Mouse (Mus musculus) hindbrain, embryonic 16.5 days (tissue): Measurements from ENCODE around the gene Gm45753. TPM values are rescaled to one million over a fixed set of nuclear protein-coding genes. Genes with fewer than 3 reads are reported as not detected.
"Not testable (repeated sequence)": the region's sequence is repeated elsewhere in the genome, so short reads cannot be mapped to it uniquely, and the experiment has no call there.

Experiments
- ATAC-seq: fragments of 200-750 bp; cut with Nextera tagmentation; 2 replicates; pipeline ENCODE4 v1.8.0; 2017; ENCODE audit warnings: moderate TSS enrichment, moderate library complexity
- H3K27ac ChIP-seq: fragments of 300-500 bp; sonication (generic); 2 replicates; pipeline ENCODE4 v1.5.1; 2014; ENCODE audit warnings: low read depth, mild to moderate bottlenecking, control low read depth, low read length, moderate library complexity
- H3K27me3 ChIP-seq: fragments of 300-500 bp; sonication (generic); replicated peaks from 2 replicates; pipeline ENCODE4 v1.6.1; 2014; ENCODE audit warnings: low read length; ENCODE audit not compliant: control insufficient read depth, insufficient read depth
- H3K36me3 ChIP-seq: fragments of 300-500 bp; sonication (generic); 2 replicates; pipeline ENCODE4 v1.6.1; 2014; ENCODE audit warnings: mild to moderate bottlenecking, low read length, moderate library complexity, mixed read lengths; ENCODE audit not compliant: control insufficient read depth, insufficient read depth
- H3K4me1 ChIP-seq: fragments of 300-500 bp; sonication (generic); 2 replicates; pipeline ENCODE4 v1.6.1; 2014; ENCODE audit warnings: low read depth, low read length; ENCODE audit not compliant: control insufficient read depth, insufficient read depth
- H3K4me2 ChIP-seq: fragments of 300-500 bp; sonication (generic); 2 replicates; pipeline ENCODE4 v1.6.1; 2014; ENCODE audit warnings: mild to moderate bottlenecking, low read length, control low read depth, moderate library complexity
- H3K4me3 ChIP-seq: fragments of 300-500 bp; sonication (generic); 2 replicates; pipeline ENCODE4 v1.5.1; 2014; ENCODE audit warnings: mild to moderate bottlenecking, low read length, control low read depth, moderate library complexity
- H3K9ac ChIP-seq: fragments of 300-500 bp; sonication (generic); 2 replicates; pipeline ENCODE4 v1.6.1; 2014; ENCODE audit warnings: low read depth, mild to moderate bottlenecking, control low read depth, low read length, moderate library complexity
- H3K9me3 ChIP-seq: fragments of 300-500 bp; sonication (generic); 2 replicates; pipeline ENCODE4 v1.6.1; 2014; ENCODE audit warnings: mild to moderate bottlenecking, low read length, moderate library complexity; ENCODE audit not compliant: control insufficient read depth
- WGBS: fragments of 180-500 bp; shearing (Covaris S2); extraction: QIAGEN DNeasy Blood & Tissue Kit; methylation state at CpG from one replicate; pipeline ENCODE4 v1.1.7; 2014; 5-methylcytosine and 5-hydroxymethylcytosine counted together
- polyA plus RNA-seq: library from polyadenylated mRNA; unstranded; fragments of >200 nt; fragmentation: Nextera tagmentation; extraction: Ambion mirVana; gene quantifications from 2 replicates; pipeline ENCODE4 v1.2.1, GENCODE M21; 2015

Gm45753 gene
- polyA plus RNA-seq, 1 experiment from 2014 or later = not detected

DNA sequence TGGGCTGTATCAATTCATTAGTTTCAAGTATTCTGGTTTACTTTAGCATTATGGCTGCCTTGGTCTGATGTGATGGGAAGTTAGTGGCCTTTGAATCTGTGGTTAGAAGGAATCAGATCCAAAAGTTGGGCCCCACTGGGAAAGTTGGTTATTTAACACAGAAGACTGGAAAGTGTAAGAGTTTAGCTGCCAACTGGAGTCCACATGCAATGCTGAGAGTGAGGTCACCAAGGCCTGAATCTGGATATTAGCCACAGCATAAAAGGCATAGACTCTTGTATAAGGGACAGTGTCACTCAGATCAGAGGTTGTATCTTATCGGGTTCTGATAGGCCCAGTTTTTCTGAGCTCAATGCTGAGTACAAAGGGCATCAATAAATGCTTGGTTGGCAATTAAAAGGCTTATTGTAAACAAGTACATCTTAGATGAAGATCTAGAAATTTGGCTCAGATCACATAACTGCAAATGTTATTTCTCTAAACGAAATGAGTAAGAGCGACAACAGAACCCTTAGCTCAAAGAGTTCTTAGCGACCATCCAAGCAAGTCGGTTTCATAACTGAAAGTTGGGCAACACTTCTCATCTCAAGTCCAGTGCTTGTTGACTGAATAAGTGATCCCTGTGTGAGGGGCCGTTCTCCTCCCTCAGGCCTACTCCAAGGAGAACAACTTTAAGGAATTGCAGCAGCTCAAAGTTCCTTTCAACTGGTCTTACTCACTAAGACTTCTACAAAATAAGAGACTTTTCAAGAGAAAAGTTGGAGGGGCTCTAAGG, 21.1 kb upstream of the Gm45753 start:
- 97% methylated on average over 6 of the region's 6 CpGs for whole genome bisulfite sequencing
- H3K36me3 ChIP-seq = no peaks in the 10 kb centered on the region
- no peak for ATAC-seq
- no peak overlapping the region for H3K27ac ChIP-seq
- no peaks in the 10 kb centered on the region for H3K27me3 ChIP-seq
- no peak overlapping the region for H3K4me3 ChIP-seq
- no peak overlapping the region for H3K4me2 ChIP-seq
- no peaks in the 10 kb centered on the region for H3K9me3 ChIP-seq
- peaks cover 9% of the 10 kb centered on the region for H3K4me1 ChIP-seq
- no peak overlapping the region for H3K9ac ChIP-seq

DNA sequence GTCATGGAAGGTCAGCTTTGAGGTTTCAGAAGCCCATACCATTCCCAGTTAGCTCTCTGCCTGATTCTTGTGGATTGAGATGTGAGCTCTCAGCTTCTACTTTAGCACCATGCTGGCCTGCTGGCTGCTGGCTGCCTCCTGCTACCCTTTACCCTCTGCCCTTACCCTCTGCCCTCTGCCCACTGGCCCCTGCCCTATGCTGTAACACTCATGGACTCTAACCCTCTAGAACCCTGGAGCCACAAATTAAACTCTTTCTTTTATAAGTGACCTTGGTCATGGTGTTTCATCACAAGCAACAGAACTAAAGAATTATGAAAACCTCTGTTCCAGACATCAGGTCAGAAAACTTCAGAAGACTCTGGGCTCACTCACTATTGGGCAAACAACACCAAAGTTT, 18.8 kb upstream of the Gm45753 start:
- not testable (repeated sequence) for H3K9ac ChIP-seq, ATAC-seq, H3K4me3 ChIP-seq, H3K9me3 ChIP-seq, H3K27ac ChIP-seq, H3K4me1 ChIP-seq, H3K27me3 ChIP-seq, H3K4me2 ChIP-seq, H3K36me3 ChIP-seq

DNA sequence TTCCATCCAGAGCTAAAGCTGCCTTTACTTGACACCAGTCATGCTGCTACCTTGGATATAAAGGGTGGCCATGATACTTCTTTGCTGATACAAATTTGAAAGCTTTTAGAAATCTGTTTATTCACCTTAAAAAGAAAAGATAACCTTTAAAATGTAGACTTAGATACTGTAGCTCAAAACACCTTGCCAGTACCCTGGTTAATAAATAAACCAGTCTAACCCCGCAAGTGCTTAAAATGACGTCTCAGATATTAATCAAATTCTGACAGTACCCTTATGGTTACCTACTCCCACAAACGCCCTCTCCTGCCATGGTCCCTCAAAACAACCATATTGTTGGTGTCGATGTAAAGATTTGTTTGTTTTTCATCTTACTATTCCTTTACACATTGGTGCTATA, 15.9 kb upstream of the Gm45753 start:
- Histone ChIP-seq H3K4me1 (no peaks in the 10 kb centered on the region), H3K36me3 (no peaks in the 10 kb centered on the region), H3K9me3 (no peaks in the 10 kb centered on the region), H3K4me2 (no peak overlapping the region), H3K4me3 (no peak overlapping the region), H3K9ac (no peak overlapping the region), H3K27ac (no peak overlapping the region), H3K27me3 (no peaks in the 10 kb centered on the region)
- 90% methylated on average over 4 of the region's 4 CpGs for WGBS
- ATAC-seq = no peak

DNA sequence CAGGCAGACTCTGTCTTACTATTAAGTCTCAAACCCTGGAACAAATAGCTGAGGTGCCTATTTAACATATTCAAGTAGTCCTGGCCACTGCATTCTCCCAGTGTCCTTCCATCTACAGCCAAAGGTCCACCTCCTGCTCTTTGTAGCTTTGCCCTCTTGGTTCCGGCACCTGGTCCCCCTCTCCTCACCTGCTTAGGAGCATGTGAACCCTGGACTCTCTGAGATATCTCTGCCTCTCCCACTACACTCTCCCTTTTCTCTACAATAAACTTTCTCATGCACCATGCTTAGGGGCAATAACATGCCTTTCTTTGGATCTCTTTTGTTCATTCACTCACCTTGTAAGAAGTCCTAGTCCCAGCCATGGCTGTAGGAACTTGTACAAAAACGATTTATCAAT, 13.1 kb upstream of the Gm45753 start:
- Histone ChIP-seq H3K27ac (no peak overlapping the region), H3K27me3 (no peaks in the 10 kb centered on the region), H3K4me3 (no peak overlapping the region), H3K36me3 (no peaks in the 10 kb centered on the region), H3K9me3 (no peaks in the 10 kb centered on the region), H3K9ac (no peak overlapping the region), H3K4me1 (no peaks in the 10 kb centered on the region), H3K4me2 (no peak overlapping the region)
- WGBS = 86% methylated on average over 2 of the region's 2 CpGs
- ATAC-seq = no peak

DNA sequence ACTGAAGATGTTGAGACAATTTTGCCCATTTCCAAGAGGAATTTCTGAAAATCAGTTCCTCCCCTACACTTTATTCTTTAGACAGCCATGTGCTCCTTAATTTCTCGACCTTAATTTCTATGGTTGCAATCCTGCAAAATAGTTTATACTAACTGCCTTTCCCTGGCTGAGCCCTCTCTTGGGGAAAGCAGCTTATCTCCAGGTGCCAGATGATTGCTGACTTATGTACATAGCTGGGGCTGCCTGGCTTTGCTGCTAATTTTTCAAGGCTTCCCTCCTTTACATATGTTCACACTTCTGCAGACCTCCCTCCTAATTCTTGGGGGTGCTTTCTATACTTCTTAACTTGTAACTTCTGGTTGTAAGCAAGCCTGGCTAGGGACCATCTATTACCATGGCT, 12.7 kb upstream of the Gm45753 start:
- H3K9ac ChIP-seq = no peak overlapping the region
- H3K27me3 ChIP-seq = no peaks in the 10 kb centered on the region
- H3K36me3 ChIP-seq = no peaks in the 10 kb centered on the region
- no peaks in the 10 kb centered on the region for H3K9me3 ChIP-seq
- ATAC-seq = no peak
- no peak overlapping the region for H3K4me2 ChIP-seq
- no peak overlapping the region for H3K27ac ChIP-seq
- no peaks in the 10 kb centered on the region for H3K4me1 ChIP-seq
- H3K4me3 ChIP-seq = no peak overlapping the region
- 80% methylated on average over 1 of the region's 1 CpGs for WGBS

DNA sequence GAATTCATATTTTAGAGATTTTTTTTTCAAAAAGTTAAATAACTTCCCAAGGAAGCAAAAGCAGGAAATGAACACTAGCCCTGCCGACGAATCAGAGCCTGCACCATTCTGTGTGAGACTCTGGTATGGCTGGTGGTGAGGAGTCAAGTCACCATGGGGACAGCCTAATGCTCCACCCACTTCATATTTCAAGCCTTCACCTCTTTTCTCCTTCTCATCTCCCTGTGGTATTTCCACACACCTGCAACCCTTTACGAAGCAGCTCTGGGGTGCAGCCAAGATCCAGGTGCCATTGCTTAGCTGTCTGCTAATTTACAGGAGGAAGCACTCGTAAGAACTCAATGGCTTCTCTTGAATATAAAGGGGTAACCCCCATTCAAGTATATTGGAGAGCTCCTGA, 2.7 kb upstream of the Gm45753 start:
- Histone ChIP-seq H3K9ac (no peak overlapping the region), H3K36me3 (no peaks in the 10 kb centered on the region), H3K4me2 (no peak overlapping the region), H3K9me3 (no peaks in the 10 kb centered on the region), H3K27me3 (no peaks in the 10 kb centered on the region), H3K4me1 (no peaks in the 10 kb centered on the region), H3K4me3 (no peak overlapping the region), H3K27ac (no peak overlapping the region)
- WGBS = 87% methylated on average over 4 of the region's 4 CpGs
- no peak for ATAC-seq

DNA sequence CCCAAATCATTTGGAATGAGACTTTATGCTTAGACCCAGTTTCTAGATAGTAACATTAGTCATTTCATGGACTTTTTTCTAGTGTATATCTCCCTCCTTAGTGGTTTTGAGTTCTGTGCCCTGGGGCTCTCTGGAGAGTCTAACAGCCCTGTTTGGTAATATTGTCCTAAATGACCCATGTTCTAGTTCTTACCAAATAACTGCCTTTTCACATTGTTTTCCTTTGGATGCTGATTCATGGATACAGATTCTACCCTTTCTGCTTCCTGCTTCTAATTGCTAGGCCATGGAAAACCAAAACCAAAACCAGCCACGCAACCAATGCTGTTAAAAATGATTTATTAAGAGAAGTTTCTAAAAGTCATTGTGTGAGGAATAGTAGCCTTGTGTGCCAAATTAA, 2.8 kb downstream of the Gm45753 start:
- ATAC-seq = no peak
- Histone ChIP-seq H3K4me3 (no peak overlapping the region), H3K9ac (no peak overlapping the region), H3K9me3 (no peaks in the 10 kb centered on the region), H3K36me3 (no peaks in the 10 kb centered on the region), H3K27ac (no peak overlapping the region), H3K4me1 (no peaks in the 10 kb centered on the region), H3K27me3 (no peaks in the 10 kb centered on the region), H3K4me2 (no peak overlapping the region)
- 75% methylated on average over 1 of the region's 1 CpGs for WGBS

DNA sequence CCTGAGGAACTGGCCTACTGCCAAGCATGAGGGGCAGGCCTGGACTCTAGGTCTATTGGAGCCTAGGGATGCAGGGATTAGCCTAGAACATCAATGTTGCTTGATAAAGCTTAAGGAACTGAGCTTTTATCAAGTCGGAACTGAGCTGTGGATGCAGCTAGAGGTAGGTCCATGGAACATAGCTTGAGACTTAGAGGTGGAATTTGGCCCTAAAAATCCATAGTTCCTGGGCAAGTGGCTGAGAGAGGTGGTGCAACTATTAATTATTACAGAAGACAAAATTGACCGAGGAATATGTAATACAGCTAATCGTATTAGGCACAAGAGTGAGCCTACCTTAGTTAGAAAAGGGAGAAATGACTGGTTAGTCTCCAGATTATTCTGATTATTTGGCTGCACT, 3.9 kb downstream of the Gm45753 start:
- H3K27me3 ChIP-seq = no peaks in the 10 kb centered on the region
- no peak overlapping the region for H3K4me2 ChIP-seq
- 88% methylated on average over 3 of the region's 3 CpGs for WGBS
- H3K4me3 ChIP-seq = no peak overlapping the region
- no peak for ATAC-seq
- no peaks in the 10 kb centered on the region for H3K36me3 ChIP-seq
- no peaks in the 10 kb centered on the region for H3K4me1 ChIP-seq
- H3K9ac ChIP-seq = no peak overlapping the region
- no peak overlapping the region for H3K27ac ChIP-seq
- no peaks in the 10 kb centered on the region for H3K9me3 ChIP-seq

DNA sequence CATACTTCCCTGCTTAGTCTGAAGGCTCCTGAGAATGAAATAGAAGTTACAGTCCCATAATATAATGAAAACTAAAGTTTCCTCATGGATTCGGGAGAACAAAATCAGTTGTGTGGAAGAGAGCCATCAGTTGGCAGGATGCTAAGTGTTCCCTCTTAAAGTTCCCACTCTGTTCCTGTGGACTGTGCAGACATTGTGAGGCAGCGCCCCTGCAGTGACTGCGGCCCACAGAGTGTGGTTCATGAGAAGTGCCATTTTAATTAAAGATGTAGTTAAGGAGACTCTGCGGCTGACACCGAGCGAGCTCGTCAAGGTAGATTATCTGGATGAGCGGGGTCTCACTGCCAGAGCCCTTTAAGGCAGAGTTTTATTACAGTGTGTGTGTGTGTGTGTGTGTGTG, 5.9 kb downstream of the Gm45753 start:
- H3K4me3 ChIP-seq = no peak overlapping the region
- ATAC-seq = peak; percentile 56; the same call in 1 of the 2 replicates
- H3K27ac ChIP-seq = no peak overlapping the region
- no peaks in the 10 kb centered on the region for H3K9me3 ChIP-seq
- H3K4me1 ChIP-seq = no peaks in the 10 kb centered on the region
- H3K27me3 ChIP-seq = no peaks in the 10 kb centered on the region
- no peaks in the 10 kb centered on the region for H3K36me3 ChIP-seq
- no peak overlapping the region for H3K9ac ChIP-seq
- WGBS = 50% methylated on average over 8 of the region's 8 CpGs
- no peak overlapping the region for H3K4me2 ChIP-seq

DNA sequence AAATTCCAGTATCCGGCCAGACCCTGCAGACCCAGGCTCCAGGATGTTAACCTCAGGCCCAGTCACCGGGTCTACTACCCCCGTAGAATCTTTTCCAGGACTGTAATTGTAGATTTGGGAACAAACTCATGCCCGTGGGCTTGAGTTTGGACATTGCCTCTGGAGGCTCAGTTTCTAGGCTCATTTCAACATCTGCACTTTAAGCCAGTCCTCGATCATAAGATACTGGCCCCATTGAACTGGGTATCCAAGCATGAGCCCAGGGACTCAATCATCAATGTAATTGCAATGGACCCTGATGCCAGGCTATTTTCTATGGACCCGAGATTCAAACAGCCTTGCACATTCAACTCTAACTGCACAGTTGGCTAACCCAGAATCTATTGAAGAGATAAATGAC, 13.0 kb downstream of the Gm45753 start:
- Histone ChIP-seq H3K9me3 (no peaks in the 10 kb centered on the region), H3K36me3 (no peaks in the 10 kb centered on the region), H3K27ac (no peak overlapping the region), H3K9ac (no peak overlapping the region), H3K4me3 (no peak overlapping the region), H3K4me1 (no peaks in the 10 kb centered on the region), H3K4me2 (no peak overlapping the region), H3K27me3 (no peaks in the 10 kb centered on the region)
- WGBS = 94% methylated on average over 6 of the region's 6 CpGs
- no peak for ATAC-seq
